Mouse (Mus musculus): ENCODE measurements at regions not wholly inside any gene's neighbourhood (a gene's known extent, or its start where the extent isn't known, plus 50 kb on each side); places are given as distances from the start of the nearest gene placed in this dataset.

- H3K27ac ChIP-seq (ENCODE audit: insufficient read depth, low read depth), result no peak overlapping the region
- no peak overlapping the region for H3K9ac ChIP-seq (ENCODE audit: insufficient read depth, low read depth)
- dilution Hi-C loops (cut with MboI; ENCODE audit: extremely low pct_ligation_motif_present, extremely low pct_unique_long_range_greater_than_20kb, low sequenced_read_pairs) (no loop called here), in situ Hi-C loops (cut with MboI; ENCODE audit: low pct_ligation_motif_present, low pct_unique_long_range_greater_than_20kb, low sequenced_read_pairs) (no loop called here)
- no peak overlapping the region for H3K4me3 ChIP-seq (replicated peaks in 1 of 3; ENCODE audit: low read depth in 2 of 3, low read length in 2 of 3, poor library complexity in 1 of 3)
- no peaks in the 10 kb centered on the region for H3K79me2 ChIP-seq (replicated peaks; ENCODE audit: control insufficient read depth, extremely low read depth, insufficient read depth, poor library complexity, severe bottlenecking)
- no peak overlapping the region for H3K4me2 ChIP-seq (ENCODE audit: insufficient read depth, low read depth, poor library complexity, severe bottlenecking)
- TF ChIP-seq MYC (IDR thresholded peaks at IDR 0.05; ENCODE audit: low read depth, low read length), result no peak
- no peak for TF ChIP-seq MAZ (IDR thresholded peaks at IDR 0.05; ENCODE audit: low read depth, low read length)
- TF ChIP-seq SIN3A (IDR thresholded peaks at IDR 0.05; ENCODE audit: low read length), result no peak
- no peak for TF ChIP-seq UBTF (IDR thresholded peaks at IDR 0.05; ENCODE audit: low read depth, low read length)
- no peak for TF ChIP-seq JUN (IDR thresholded peaks at IDR 0.05; ENCODE audit: insufficient read depth, low read depth, low read length)
- TF ChIP-seq MAFK (IDR thresholded peaks at IDR 0.05; ENCODE audit: insufficient replicate concordance, low read length), result no peak
- TF ChIP-seq USF2 (conservative IDR thresholded peaks at IDR 0.05; ENCODE audit: low read depth, low read length), result no peak
- no peak for TF ChIP-seq RAD21 (IDR thresholded peaks at IDR 0.05; ENCODE audit: low read depth, low read length)
- TF ChIP-seq MEF2A (IDR thresholded peaks at IDR 0.05; ENCODE audit: borderline replicate concordance, low read depth, low read length), result no peak
- TF ChIP-seq ZNF384 (IDR thresholded peaks at IDR 0.05; ENCODE audit: low read depth, low read length), result no peak
- no peak for TF ChIP-seq IRF4 (IDR thresholded peaks at IDR 0.05; ENCODE audit: low read depth, low read length)
- TF ChIP-seq PAX5 (IDR thresholded peaks at IDR 0.05; ENCODE audit: low read length), result no peak
- no peak for TF ChIP-seq HCFC1 (IDR thresholded peaks at IDR 0.05; ENCODE audit: low read depth, low read length)
- TF ChIP-seq TCF12 (IDR thresholded peaks at IDR 0.05; ENCODE audit: low read depth, low read length), result no peak
- DNase-seq (ENCODE audit: extremely low read depth), result no peak
- H3K27me3 ChIP-seq (replicated peaks), result no peaks in the 10 kb centered on the region
- no peaks in the 10 kb centered on the region for H3K36me3 ChIP-seq (replicated peaks in 1 of 2; ENCODE audit: control insufficient read depth in 1 of 2, insufficient read depth in 1 of 2, low read length in 1 of 2)
- H3K9me3 ChIP-seq (replicated peaks; ENCODE audit: low read length), result no peaks in the 10 kb centered on the region
- no peaks in the 10 kb centered on the region for H3K4me1 ChIP-seq (ENCODE audit: control insufficient read depth in 1 of 2, insufficient read depth in 2 of 2)
Observed at GRCm38 (mm10) chr15:96865932-96866331, 166.4 kb upstream of the Slc38a2 start.

GRCm38 (mm10) chr15:96857709-96858108 lies 158.2 kb upstream of the Slc38a2 start:
- DNase-seq (ENCODE audit: extremely low read depth), result no peak
- TF ChIP-seq SMC3 (IDR thresholded peaks at IDR 0.05; ENCODE audit: low read depth, low read length) (no peak), MXI1 (IDR thresholded peaks at IDR 0.05; ENCODE audit: low read depth, low read length) (no peak)
- Histone ChIP-seq H3K36me3 (replicated peaks in 1 of 2; ENCODE audit: control insufficient read depth in 1 of 2, insufficient read depth in 1 of 2, low read length in 1 of 2) (no peaks in the 10 kb centered on the region), H3K4me2 (ENCODE audit: insufficient read depth, low read depth, poor library complexity, severe bottlenecking) (no peak overlapping the region), H3K9me3 (replicated peaks; ENCODE audit: low read length) (peaks cover 3% of the 10 kb centered on the region), H3K79me2 (replicated peaks; ENCODE audit: control insufficient read depth, extremely low read depth, insufficient read depth, poor library complexity, severe bottlenecking) (no peaks in the 10 kb centered on the region), H3K4me3 (replicated peaks in 1 of 3; ENCODE audit: low read depth in 2 of 3, low read length in 2 of 3, poor library complexity in 1 of 3) (no peak overlapping the region), H3K9ac (ENCODE audit: insufficient read depth, low read depth) (no peak overlapping the region), H3K27ac (ENCODE audit: insufficient read depth, low read depth) (no peak overlapping the region), H3K27me3 (replicated peaks) (no peaks in the 10 kb centered on the region), H3K4me1 (ENCODE audit: control insufficient read depth in 1 of 2, insufficient read depth in 2 of 2) (no peaks in the 10 kb centered on the region)
- dilution Hi-C loops (cut with MboI; ENCODE audit: extremely low pct_ligation_motif_present, extremely low pct_unique_long_range_greater_than_20kb, low sequenced_read_pairs), result no loop called here
- in situ Hi-C loops (cut with MboI; ENCODE audit: low pct_ligation_motif_present, low pct_unique_long_range_greater_than_20kb, low sequenced_read_pairs), result no loop called here
